Mouse (Mus musculus) cerebellum, adult 11 months (tissue): ENCODE measurements around the gene Cd1d1.

ENCODE experiments used
- DNase-seq: peaks from one replicate; pipeline ENCODE4 v3.0.0; 2022

The Cd1d1 gene

GRCm38 (mm10) chr3:86960656-86961394, 38.4 kb downstream of the Cd1d1 start:
- DNase-seq = no peak

- DNase-seq = no peak
These were observed 40.2 kb downstream of the Cd1d1 start for GRCm38 (mm10) chr3:86959088-86959487.

- DNase-seq = no peak
These were observed 43.9 kb downstream of the Cd1d1 start for GRCm38 (mm10) chr3:86955376-86955775.

GRCm38 (mm10) chr3:86954521-86954920, 44.7 kb downstream of the Cd1d1 start:
- DNase-seq = no peak

DNA sequence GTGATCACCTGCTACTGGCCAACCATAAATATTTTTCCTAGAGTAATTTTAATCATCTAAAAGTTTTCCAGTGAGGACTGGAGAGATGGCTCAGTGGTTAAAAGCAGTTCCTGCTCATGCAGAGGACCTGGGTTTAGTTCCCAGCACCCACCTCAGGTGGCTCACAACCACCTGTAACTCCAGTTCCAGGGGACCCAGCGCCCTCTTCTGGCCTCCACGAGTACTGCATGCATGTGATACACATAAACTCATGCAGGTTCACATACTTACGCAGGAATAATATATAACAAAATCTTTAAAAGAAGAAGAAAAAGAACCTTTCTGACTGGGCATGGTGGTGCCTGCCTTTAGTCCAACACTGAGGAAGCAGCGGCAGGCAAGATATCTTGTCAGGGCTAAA, 45.4 kb downstream of the Cd1d1 start:
- no peak for DNase-seq

DNA sequence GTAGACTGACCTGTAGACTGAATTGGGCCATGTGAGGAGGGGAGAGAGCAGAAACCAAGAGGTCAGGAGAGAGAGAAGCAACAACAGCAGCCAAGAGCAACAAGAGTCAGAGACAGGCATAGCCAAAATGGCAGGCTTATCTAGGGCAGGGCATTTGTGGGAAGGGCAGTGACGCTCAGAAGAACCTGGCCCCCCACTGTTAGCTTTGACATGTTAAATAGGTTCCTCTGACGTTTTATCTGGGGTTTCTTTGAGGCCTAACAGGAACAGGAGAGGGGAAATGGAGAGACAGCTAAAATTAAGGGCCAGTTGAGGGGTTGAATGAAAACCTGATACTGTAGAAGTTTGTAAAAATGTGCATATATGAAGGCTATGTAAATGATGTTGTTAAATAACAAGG, 48.6 kb downstream of the Cd1d1 start:
- DNase-seq = no peak
